Mouse (Mus musculus) megakaryocyte progenitor cell, adult 5-6 weeks (primary cell): ENCODE data around the gene Bscl2. TPM values are rescaled to one million over a fixed set of nuclear protein-coding genes. Genes with fewer than 3 reads are reported as not detected.
A peak's percentile ranks its signal among the peaks of the same experiment; 100 is the strongest.
"Not testable (repeated sequence)": the region's sequence is repeated elsewhere in the genome, so short reads cannot be mapped to it uniquely, and the experiment has no call there.

ENCODE experiments used
- ATAC-seq: replicated peaks from 2 replicates; pipeline ENCODE4 v1.8.0; 2016; ENCODE audit warnings: mild to moderate bottlenecking, moderate TSS enrichment, inconsistent platforms; ENCODE audit not compliant: poor library complexity
- total RNA-seq, 2 experiments: library from RNA; stranded (forward) in 1 of 2; stranded (reverse) in 1 of 2; fragments of 157-497, 149-512 nt in 1 of 2; fragments of 200-1000 nt in 1 of 2; gene quantifications; 2 replicates each; pipeline versions ENCODE4 v1.2.3 to v1.2.4; 2015 to 2017

Gene Bscl2
- total RNA-seq, 2 experiments from 2014 or later: 28.8 to 58.3 TPM

- ATAC-seq: no peak
Observed at GRCm38 (mm10) chr19:8830664-8831063, 6.6 kb upstream of the Bscl2 start.

- ATAC-seq: 0 out of 2 replicates have a peak, but pooled peaks have one; percentile 27
Observed at GRCm38 (mm10) chr19:8831262-8831661, 6.0 kb upstream of the Bscl2 start.

- no peak for ATAC-seq
Observed at GRCm38 (mm10) chr19:8832971-8833370, 4.3 kb upstream of the Bscl2 start.

- not testable (repeated sequence) for ATAC-seq
Observed at GRCm38 (mm10) chr19:8836327-8836726, 940 bp upstream of the Bscl2 start.

GRCm38 (mm10) chr19:8838041-8838730 lies 919 bp downstream of the Bscl2 start:
- peak; percentile 5; the same call in 1 of the 2 replicates for ATAC-seq

GRCm38 (mm10) chr19:8839103-8839907 lies 2.0 kb downstream of the Bscl2 start, which contains the start of gene Gng3:
Gng3 (minus strand) TSS chr19:8839194.
- ATAC-seq: no peak

GRCm38 (mm10) chr19:8839908-8840791 lies 2.9 kb downstream of the Bscl2 start:
- peak; percentile 56 for ATAC-seq

- ATAC-seq: no peak
Observed at GRCm38 (mm10) chr19:8841012-8841411, 3.7 kb downstream of the Bscl2 start.

- no peak for ATAC-seq
Observed at GRCm38 (mm10) chr19:8842961-8843360, 5.7 kb downstream of the Bscl2 start.

GRCm38 (mm10) chr19:8844371-8845129 lies 7.3 kb downstream of the Bscl2 start:
- ATAC-seq: peak; percentile 66

GRCm38 (mm10) chr19:8848356-8848755 lies 11.1 kb downstream of the Bscl2 start:
- ATAC-seq: no peak

GRCm38 (mm10) chr19:8850402-8850901 lies 13.2 kb downstream of the Bscl2 start, which contains the start of gene Lrrn4cl:
Lrrn4cl (plus strand) TSS chr19:8850768.
- ATAC-seq: no peak

GRCm38 (mm10) chr19:8851639-8852038 lies 14.4 kb downstream of the Bscl2 start:
- no peak for ATAC-seq

GRCm38 (mm10) chr19:8852236-8852928 lies 15.1 kb downstream of the Bscl2 start:
- ATAC-seq: no peak

- ATAC-seq: no peak
Observed at GRCm38 (mm10) chr19:8853117-8853516, 15.8 kb downstream of the Bscl2 start.

- peak; percentile 80 for ATAC-seq
Observed at GRCm38 (mm10) chr19:8857689-8858088, 20.4 kb downstream of the Bscl2 start.

GRCm38 (mm10) chr19:8859018-8859417 lies 21.8 kb downstream of the Bscl2 start:
- ATAC-seq: no peak

- no peak for ATAC-seq
Observed at GRCm38 (mm10) chr19:8864265-8864664, 27.0 kb downstream of the Bscl2 start.

- ATAC-seq: not testable (repeated sequence)
Observed at GRCm38 (mm10) chr19:8870381-8870780, 33.1 kb downstream of the Bscl2 start.
